Mouse (Mus musculus) heart, embryonic 11.5 days (tissue): ENCODE results near the gene Rarb. TPM values are rescaled to one million over a fixed set of nuclear protein-coding genes. Genes with fewer than 3 reads are reported as not detected.
"Not testable (repeated sequence)": the region's sequence is repeated elsewhere in the genome, so short reads cannot be mapped to it uniquely, and the experiment has no call there.

ENCODE experiments used
- ATAC-seq: fragments of 200-750 bp; cut with Nextera tagmentation; replicated peaks from 2 replicates; pipeline ENCODE4 v1.8.0; 2017; ENCODE audit warnings: moderate library complexity; ENCODE audit not compliant: insufficient number of reproducible peaks, low FRiP score, low TSS enrichment
- H3K27ac ChIP-seq: fragments of 300-500 bp; sonication (generic); 2 replicates; pipeline ENCODE4 v1.5.1; 2014; ENCODE audit warnings: mild to moderate bottlenecking, low read depth, low read length
- H3K27me3 ChIP-seq: fragments of 300-500 bp; sonication (generic); 2 replicates; pipeline ENCODE4 v1.6.1; 2014; ENCODE audit warnings: mild to moderate bottlenecking, low read length, mixed read lengths; ENCODE audit not compliant: control insufficient read depth, insufficient read depth
- H3K36me3 ChIP-seq: fragments of 300-500 bp; sonication (generic); 2 replicates; pipeline ENCODE4 v1.6.1; 2014; ENCODE audit warnings: mild to moderate bottlenecking, low read length, moderate library complexity, mixed read lengths; ENCODE audit not compliant: control insufficient read depth, insufficient read depth
- H3K4me1 ChIP-seq: fragments of 300-500 bp; sonication (generic); 2 replicates; pipeline ENCODE4 v1.6.1; 2014; ENCODE audit warnings: low read length; ENCODE audit not compliant: control insufficient read depth, insufficient read depth
- H3K4me2 ChIP-seq: fragments of 300-500 bp; sonication (generic); 2 replicates; pipeline ENCODE4 v1.6.1; 2014; ENCODE audit warnings: mild to moderate bottlenecking, moderate library complexity
- H3K4me3 ChIP-seq: fragments of 300-500 bp; sonication (generic); 2 replicates; pipeline ENCODE4 v1.5.1; 2014; ENCODE audit warnings: low read depth, low read length
- H3K9ac ChIP-seq: fragments of 300-500 bp; sonication (generic); 2 replicates; pipeline ENCODE4 v1.6.1; 2014; ENCODE audit warnings: mild to moderate bottlenecking, low read depth, low read length, moderate library complexity
- H3K9me3 ChIP-seq: fragments of 300-500 bp; sonication (generic); replicated peaks from 2 replicates; pipeline ENCODE4 v1.6.1; 2016; ENCODE audit warnings: low read length; ENCODE audit not compliant: control insufficient read depth
- WGBS: fragments of 180-500 bp; shearing (Covaris S2); extraction: QIAGEN DNeasy Blood & Tissue Kit; methylation state at CpG from one replicate; pipeline ENCODE4 v1.1.7; 2014; ENCODE audit not compliant: insufficient replicate concordance; 5-methylcytosine and 5-hydroxymethylcytosine counted together
- polyA plus RNA-seq: library from polyadenylated mRNA; unstranded; fragments of >200 nt; fragmentation: Nextera tagmentation; extraction: Ambion mirVana; gene quantifications from 2 replicates; pipeline ENCODE4 v1.2.1, GENCODE M21; 2014

The Rarb gene
- polyA plus RNA-seq, 1 experiment from 2014 or later: 18.1 TPM

- Histone ChIP-seq H3K9me3 (no peaks in the 10 kb centered on the region), H3K4me1 (no peaks in the 10 kb centered on the region), H3K36me3 (no peaks in the 10 kb centered on the region), H3K27ac (no peak overlapping the region), H3K4me3 (no peak overlapping the region), H3K27me3 (no peaks in the 10 kb centered on the region), H3K4me2 (no peak overlapping the region), H3K9ac (no peak overlapping the region)
- no peak for ATAC-seq
- 80% methylated on average over 5 of the region's 5 CpGs for WGBS
Observed at GRCm38 (mm10) chr14:16781942-16782541, 36.9 kb downstream of the Rarb start.

DNA sequence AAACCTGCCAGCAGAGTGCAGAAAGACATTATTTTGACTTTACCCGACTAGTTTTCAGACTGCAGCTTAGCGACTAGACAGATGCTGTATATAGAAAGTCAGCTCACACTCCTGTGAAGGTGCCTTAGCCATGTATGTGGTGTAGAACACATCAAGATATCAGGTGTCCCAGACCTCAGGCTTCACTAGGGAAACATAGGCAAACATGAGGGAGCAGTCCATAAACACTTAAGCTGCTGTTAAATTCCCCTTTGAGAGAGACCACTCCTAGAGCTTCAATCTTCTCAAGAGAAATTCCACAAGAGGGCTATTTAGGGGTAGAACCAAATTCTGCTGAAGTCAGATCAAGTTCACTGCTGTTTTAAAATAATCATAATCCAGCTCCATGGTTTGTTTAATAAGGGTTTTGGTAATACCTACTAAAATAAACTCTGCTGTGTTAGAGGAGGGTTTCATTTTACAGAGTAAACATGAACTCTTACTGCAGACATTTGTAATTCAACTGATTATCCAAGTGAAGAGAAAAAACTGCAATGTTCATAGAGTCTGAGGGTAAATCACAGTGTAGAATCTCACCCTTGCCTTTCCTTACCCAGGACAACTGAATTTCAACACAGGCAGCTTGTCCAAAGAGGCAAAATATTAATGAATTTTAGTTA lies 42.1 kb downstream of the Rarb start:
- ATAC-seq: no peak
- 66% methylated on average over 2 of the region's 2 CpGs for WGBS

DNA sequence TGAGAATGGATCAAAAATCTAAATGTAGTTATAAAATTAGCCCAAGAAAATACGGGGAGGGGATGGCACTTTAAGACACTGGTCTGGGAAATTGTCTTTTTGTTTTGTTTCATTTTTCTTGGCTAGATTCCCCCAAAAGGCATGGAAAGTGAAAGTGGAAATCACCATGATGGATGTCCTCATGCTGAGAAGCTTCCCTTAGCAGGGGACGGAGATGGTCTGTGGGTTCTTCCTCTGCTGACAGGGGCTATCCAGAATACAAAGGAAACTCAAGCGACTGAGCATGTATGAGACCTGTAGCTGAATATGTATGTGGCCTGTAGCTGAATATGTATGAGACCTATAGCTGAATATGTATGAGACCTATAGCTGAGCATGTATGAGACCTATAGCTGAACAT lies 46.0 kb downstream of the Rarb start:
- Histone ChIP-seq H3K4me1 (no peaks in the 10 kb centered on the region), H3K27me3 (no peaks in the 10 kb centered on the region), H3K27ac (no peak overlapping the region), H3K4me2 (no peak overlapping the region), H3K4me3 (no peak overlapping the region), H3K36me3 (no peaks in the 10 kb centered on the region), H3K9me3 (no peaks in the 10 kb centered on the region), H3K9ac (no peak overlapping the region)
- 79% methylated on average over 3 of the region's 3 CpGs for WGBS
- no peak for ATAC-seq

More for the DNA sequence above, 42.1 kb downstream of the Rarb start:
- Histone ChIP-seq H3K4me3 (no peak overlapping the region), H3K4me1 (no peaks in the 10 kb centered on the region), H3K36me3 (no peaks in the 10 kb centered on the region), H3K27ac (no peak overlapping the region), H3K9me3 (no peaks in the 10 kb centered on the region), H3K27me3 (no peaks in the 10 kb centered on the region), H3K9ac (no peak overlapping the region), H3K4me2 (no peak overlapping the region)

GRCm38 (mm10) chr14:16765891-16766290 lies 53.1 kb downstream of the Rarb start:
- WGBS: 73% methylated on average over 1 of the region's 1 CpGs
- ATAC-seq: no peak
- no peaks in the 10 kb centered on the region for H3K4me1 ChIP-seq
- no peak overlapping the region for H3K27ac ChIP-seq
- no peaks in the 10 kb centered on the region for H3K27me3 ChIP-seq
- no peak overlapping the region for H3K4me2 ChIP-seq
- no peak overlapping the region for H3K9ac ChIP-seq
- H3K9me3 ChIP-seq: no peaks in the 10 kb centered on the region
- H3K4me3 ChIP-seq: no peak overlapping the region
- H3K36me3 ChIP-seq: no peaks in the 10 kb centered on the region

DNA sequence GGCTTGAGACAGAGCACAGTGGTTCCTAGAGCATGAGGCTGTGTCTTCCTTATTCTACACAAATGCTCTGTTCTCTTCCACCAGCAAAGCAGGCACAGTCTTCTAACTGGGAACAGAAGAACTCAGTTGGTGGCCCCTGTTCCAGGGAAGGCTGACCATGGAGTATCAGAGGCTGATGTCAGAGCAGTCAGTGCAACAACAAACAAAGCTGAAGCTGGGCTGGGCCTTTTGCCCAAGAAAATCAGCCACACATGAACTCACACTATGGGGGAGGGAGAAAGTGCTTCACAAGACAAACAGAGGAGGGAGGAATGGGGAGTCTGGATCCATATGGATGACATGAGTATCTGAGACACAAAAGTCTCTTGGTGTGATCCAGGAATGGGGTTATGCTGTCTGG lies 56.2 kb downstream of the Rarb start:
- Histone ChIP-seq H3K9ac (no peak overlapping the region), H3K4me1 (no peaks in the 10 kb centered on the region), H3K27me3 (no peaks in the 10 kb centered on the region), H3K4me2 (no peak overlapping the region), H3K4me3 (no peak overlapping the region), H3K9me3 (no peaks in the 10 kb centered on the region), H3K27ac (no peak overlapping the region), H3K36me3 (no peaks in the 10 kb centered on the region)
- no peak for ATAC-seq

GRCm38 (mm10) chr14:16758773-16759434 lies 60.1 kb downstream of the Rarb start:
- Histone ChIP-seq H3K4me2 (no peak overlapping the region), H3K9ac (no peak overlapping the region), H3K27ac (no peak overlapping the region), H3K9me3 (no peaks in the 10 kb centered on the region), H3K27me3 (no peaks in the 10 kb centered on the region), H3K4me1 (no peaks in the 10 kb centered on the region), H3K4me3 (no peak overlapping the region), H3K36me3 (no peaks in the 10 kb centered on the region)
- 62% methylated on average over 6 of the region's 6 CpGs for WGBS
- no peak for ATAC-seq

DNA sequence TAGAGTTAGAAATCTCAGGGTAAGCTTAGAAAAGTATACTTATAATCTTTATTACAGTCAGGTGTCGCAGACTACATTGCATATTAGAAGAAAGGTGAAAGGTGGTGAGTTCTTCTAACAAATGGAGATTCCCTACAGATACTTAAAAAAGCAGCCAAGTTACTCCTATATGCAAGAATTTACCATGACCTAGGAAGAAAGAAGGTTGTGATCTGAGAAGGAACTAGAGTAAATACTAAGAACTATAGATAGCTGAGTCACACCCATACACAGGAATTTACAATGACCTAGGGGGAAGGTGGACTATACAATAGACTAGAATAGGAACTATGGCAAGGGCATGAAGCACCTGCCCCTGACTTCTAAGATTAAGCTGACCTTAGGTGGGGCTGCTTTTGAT lies 63.4 kb downstream of the Rarb start:
- H3K9ac ChIP-seq, H3K36me3 ChIP-seq, H3K27ac ChIP-seq, H3K4me2 ChIP-seq, H3K27me3 ChIP-seq, ATAC-seq, H3K9me3 ChIP-seq, H3K4me3 ChIP-seq, H3K4me1 ChIP-seq: not testable (repeated sequence)
- whole genome bisulfite sequencing: 88% methylated on average over 1 of the region's 1 CpGs

- H3K27ac ChIP-seq: no peak overlapping the region
- no peak overlapping the region for H3K9ac ChIP-seq
- no peaks in the 10 kb centered on the region for H3K4me1 ChIP-seq
- no peak for ATAC-seq
- H3K9me3 ChIP-seq: no peaks in the 10 kb centered on the region
- H3K4me3 ChIP-seq: no peak overlapping the region
- no peaks in the 10 kb centered on the region for H3K27me3 ChIP-seq
- no peaks in the 10 kb centered on the region for H3K36me3 ChIP-seq
- 59% methylated on average over 1 of the region's 1 CpGs for WGBS
- H3K4me2 ChIP-seq: no peak overlapping the region
Observed at GRCm38 (mm10) chr14:16752648-16753047, 66.3 kb downstream of the Rarb start.
